Comparison of ENCODE assay signal across 22 mouse cellular contexts in the genomic region with DNA sequence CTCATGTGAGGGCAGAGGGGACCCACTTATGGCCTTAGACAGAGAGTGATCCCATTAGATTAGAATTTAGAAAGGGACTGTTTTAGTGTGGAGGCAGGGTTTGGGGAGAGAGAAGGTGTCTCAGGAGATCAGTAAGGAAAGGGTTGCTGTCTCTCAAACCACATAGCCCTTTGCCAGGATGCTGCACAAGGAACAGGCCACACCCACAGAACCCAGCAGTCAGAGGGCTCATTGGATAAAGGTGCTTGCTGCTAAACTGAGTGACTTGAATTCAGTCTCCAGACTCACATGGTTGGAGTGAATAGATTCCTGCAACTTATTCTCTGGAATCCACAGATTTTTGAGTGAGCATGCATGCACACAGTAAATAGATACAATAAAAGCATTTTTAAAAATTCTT. TPM values are rescaled to one million over a fixed set of nuclear protein-coding genes. Genes with fewer than 3 reads are reported as not detected.
DNase-seq lines count a peak whose midpoint lies in the region; ATAC-seq and TF ChIP-seq lines count a peak whose summit lies in the region.
"Had no signal": no experiment of that assay in that cellular context is flagged by ENCODE, and none has a peak within 500 bp of the region (broad histone marks: within the 10 kb centered on the region; RNA-seq: fewer than 3 reads in every experiment).

No protein-coding gene starts in this region.

- no peak for ATAC-seq in heart, embryonic 13.5 days (ENCODE audit: extremely low read depth, insufficient number of reproducible peaks, low FRiP score, low TSS enrichment)
- no peak for ATAC-seq in lung, embryonic 15.5 days (ENCODE audit: borderline replicate concordance, extremely low read depth, low FRiP score, low TSS enrichment)
- ATAC-seq: Patski had no signal

- H3K9me3 ChIP-seq in heart, embryonic 13.5 days: 0 out of 2 replicates have a peak, but pooled peaks cover 4% of the 10 kb centered on the region
- H3K9me3 ChIP-seq in lung, embryonic 15.5 days: no peaks in the 10 kb centered on the region
- no peaks in the 10 kb centered on the region for H3K9me3 ChIP-seq in ES-Bruce4 (replicated peaks; ENCODE audit: control insufficient read depth, insufficient read depth, low read length, poor library complexity, severe bottlenecking)
- H3K9me3 ChIP-seq in embryonic facial prominence, embryonic 10.5 days: no peaks in the 10 kb centered on the region
- H3K9me3 ChIP-seq: heart, embryonic 15.5 days had no signal

- no peaks in the 10 kb centered on the region for H3K27me3 ChIP-seq in heart, embryonic 13.5 days (replicated peaks)
- H3K27me3 ChIP-seq in lung, embryonic 15.5 days: no peaks in the 10 kb centered on the region
- H3K27me3 ChIP-seq in ES-Bruce4 (ENCODE audit: control insufficient read depth, insufficient read depth, low read length, poor library complexity, severe bottlenecking): no peaks in the 10 kb centered on the region
- H3K27me3 ChIP-seq in embryonic facial prominence, embryonic 10.5 days (replicated peaks; ENCODE audit: low read depth, poor library complexity, severe bottlenecking): no peaks in the 10 kb centered on the region
- H3K27me3 ChIP-seq: heart, embryonic 15.5 days; Patski had no signal

- no peak for TF ChIP-seq EP300 in ES-Bruce4 (IDR thresholded peaks at IDR 0.05; ENCODE audit: insufficient read depth, low read depth, low read length)

- no peaks in the 10 kb centered on the region for H3K4me1 ChIP-seq in heart, embryonic 13.5 days
- H3K4me1 ChIP-seq in lung, embryonic 15.5 days: no peaks in the 10 kb centered on the region
- peaks cover 6% of the 10 kb centered on the region for H3K4me1 ChIP-seq in ES-Bruce4 (ENCODE audit: control insufficient read depth, insufficient read depth, low read length)
- H3K4me1 ChIP-seq in embryonic facial prominence, embryonic 10.5 days: peaks cover 12% of the 10 kb centered on the region
- H3K4me1 ChIP-seq: heart, embryonic 15.5 days had no signal

- no peak overlapping the region for H3K4me3 ChIP-seq in heart, embryonic 13.5 days
- no peak overlapping the region for H3K4me3 ChIP-seq in lung, embryonic 15.5 days
- no peak overlapping the region for H3K4me3 ChIP-seq in ES-Bruce4 (ENCODE audit: low read depth, low read length)
- no peak overlapping the region for H3K4me3 ChIP-seq in embryonic facial prominence, embryonic 10.5 days
- H3K4me3 ChIP-seq: heart, embryonic 15.5 days had no signal

- H3K4me2 ChIP-seq in heart, embryonic 13.5 days: no peak overlapping the region
- H3K4me2 ChIP-seq in lung, embryonic 15.5 days: no peak overlapping the region
- H3K4me2 ChIP-seq: heart, embryonic 15.5 days; liver, embryonic 11.5 days had no signal

- no peak for DNase-seq in heart, postnatal 25 days (ENCODE audit: low spot score)
- DNase-seq in lung, postnatal 36 days: no peak
- DNase-seq in embryonic facial prominence, embryonic 10.5 days (ENCODE audit: low spot score): no peak
- no peak for DNase-seq in gastrocnemius, adult 18-20 months (ENCODE audit: low spot score)
- no peak for DNase-seq in right cerebral cortex, postnatal 4 days
- DNase-seq: adrenal gland, postnatal 36 days; cerebellum, adult 8-10 months; heart, adult 18-20 months; kidney, adult 18-20 months; kidney, postnatal 25 days; lung, adult 2 months; right cerebral cortex, postnatal 25 days had no signal

- no peak overlapping the region for H3K27ac ChIP-seq in heart, embryonic 13.5 days (replicated peaks)
- peak overlapping the region; percentile 44; the same call in 1 of the 2 replicates for H3K27ac ChIP-seq in lung, embryonic 15.5 days
- peak overlapping the region; percentile 81 for H3K27ac ChIP-seq in ES-Bruce4 (ENCODE audit: insufficient read depth, low read length)
- H3K27ac ChIP-seq in embryonic facial prominence, embryonic 10.5 days (replicated peaks): peak overlapping the region; percentile 3; the same call in 1 of the 2 replicates
- H3K27ac ChIP-seq: heart, embryonic 15.5 days had no signal

- no peak for TF ChIP-seq POLR2A in ES-Bruce4 (IDR thresholded peaks at IDR 0.05; ENCODE audit: insufficient read depth, low read length)

- no peak for TF ChIP-seq CTCF in ES-Bruce4 (IDR thresholded peaks at IDR 0.05; ENCODE audit: low read depth, low read length)

- intact Hi-C loops in heart, postnatal 25 days (cut with DNase I): no loop called here

- no peaks in the 10 kb centered on the region for H3K36me3 ChIP-seq in heart, embryonic 13.5 days
- no peaks in the 10 kb centered on the region for H3K36me3 ChIP-seq in lung, embryonic 15.5 days
- H3K36me3 ChIP-seq in ES-Bruce4 (ENCODE audit: control insufficient read depth, insufficient read depth, low read length, poor library complexity, severe bottlenecking): peaks cover 3% of the 10 kb centered on the region; the same call in 1 of the 2 replicates
- no peaks in the 10 kb centered on the region for H3K36me3 ChIP-seq in embryonic facial prominence, embryonic 10.5 days (replicated peaks)
- H3K36me3 ChIP-seq: heart, embryonic 15.5 days had no signal

- 0 out of 2 replicates have a peak overlapping the region, but pooled peaks have one; percentile 5 for H3K9ac ChIP-seq in heart, embryonic 13.5 days
- no peak overlapping the region for H3K9ac ChIP-seq in lung, embryonic 15.5 days
- H3K9ac ChIP-seq in ES-Bruce4 (ENCODE audit: low read depth, poor library complexity, severe bottlenecking): no peak overlapping the region
- H3K9ac ChIP-seq: heart, embryonic 15.5 days had no signal

RNA-seq across cellular contexts. Expression of gene Slc35f2, which starts 24.0 kb away (rescaled TPM):
- polyA plus RNA-seq in heart, embryonic 13.5 days (2015; fragmentation: Nextera tagmentation; extraction: Ambion mirVana): 0.68 and 0.75 TPM in 2 replicates
- total RNA-seq in heart, postnatal 25 days (2021): under 1 TPM in 1 of 2 experiments, not detected in 1; 0.10 TPM
- polyA plus RNA-seq in lung, embryonic 15.5 days (2015; fragmentation: Nextera tagmentation; extraction: Ambion mirVana): 6.0 and 7.0 TPM in 2 replicates
- polyA plus RNA-seq in ES-Bruce4 (2011; ENCODE audit: insufficient read depth, insufficient read length, low read depth, missing spikeins): 52.8 and 53.7 TPM in 2 replicates
- 7.0 and 7.7 TPM in 2 replicates for polyA plus RNA-seq in embryonic facial prominence, embryonic 10.5 days (2016; fragmentation: Nextera tagmentation; extraction: Ambion mirVana)
- total RNA-seq in gastrocnemius, adult 18-20 months (2021): not detected
- total RNA-seq: gastrocnemius, adult 8-10 months had no signal

RNA-seq across cellular contexts. Expression of gene Sln, which starts 54.6 kb away (rescaled TPM):
- polyA plus RNA-seq in heart, embryonic 13.5 days (2015; fragmentation: Nextera tagmentation; extraction: Ambion mirVana): 34.7 and 41.9 TPM in 2 replicates
- total RNA-seq in heart, postnatal 25 days (2021): 10 to 100 TPM; 76.0 to 99.3 TPM
- 10.8 and 22.5 TPM in 2 replicates for polyA plus RNA-seq in lung, embryonic 15.5 days (2015; fragmentation: Nextera tagmentation; extraction: Ambion mirVana)
- not detected in 2 replicates for polyA plus RNA-seq in ES-Bruce4 (2011; ENCODE audit: insufficient read depth, insufficient read length, low read depth, missing spikeins)
- 0.22 TPM in 1 of 2 replicates, not detected in the other for polyA plus RNA-seq in embryonic facial prominence, embryonic 10.5 days (2016; fragmentation: Nextera tagmentation; extraction: Ambion mirVana)
- 1 to 10 TPM in 1 of 2 experiments, under 1 TPM in 1; 0.95 to 1.9 TPM for total RNA-seq in gastrocnemius, adult 18-20 months (2021)
- total RNA-seq: adrenal gland, postnatal 36 days; common myeloid progenitor, adult 5-6 weeks; left cerebral cortex, postnatal 25 days; megakaryocyte-erythroid progenitor cell, adult 5-6 weeks had no signal
- polyA plus RNA-seq: Patski had no signal
